Mouse (Mus musculus): ENCODE results near the gene Ripor3.

Ripor3 gene

GRCm38 (mm10) chr2:167930975-167931374 is 79.4 kb downstream of the Ripor3 start:
- DNase-seq (ENCODE audit: low spot score) = no peak

Measured in ovary, adult 18-20 months (tissue).